Mouse (Mus musculus): Measurements from ENCODE around the gene Bend7. TPM values are rescaled to one million over a fixed set of nuclear protein-coding genes. Genes with fewer than 3 reads are reported as not detected.

Gene Bend7
- total RNA-seq, 2 experiments from 2014 or later = 2.0 to 2.7 TPM

DNA sequence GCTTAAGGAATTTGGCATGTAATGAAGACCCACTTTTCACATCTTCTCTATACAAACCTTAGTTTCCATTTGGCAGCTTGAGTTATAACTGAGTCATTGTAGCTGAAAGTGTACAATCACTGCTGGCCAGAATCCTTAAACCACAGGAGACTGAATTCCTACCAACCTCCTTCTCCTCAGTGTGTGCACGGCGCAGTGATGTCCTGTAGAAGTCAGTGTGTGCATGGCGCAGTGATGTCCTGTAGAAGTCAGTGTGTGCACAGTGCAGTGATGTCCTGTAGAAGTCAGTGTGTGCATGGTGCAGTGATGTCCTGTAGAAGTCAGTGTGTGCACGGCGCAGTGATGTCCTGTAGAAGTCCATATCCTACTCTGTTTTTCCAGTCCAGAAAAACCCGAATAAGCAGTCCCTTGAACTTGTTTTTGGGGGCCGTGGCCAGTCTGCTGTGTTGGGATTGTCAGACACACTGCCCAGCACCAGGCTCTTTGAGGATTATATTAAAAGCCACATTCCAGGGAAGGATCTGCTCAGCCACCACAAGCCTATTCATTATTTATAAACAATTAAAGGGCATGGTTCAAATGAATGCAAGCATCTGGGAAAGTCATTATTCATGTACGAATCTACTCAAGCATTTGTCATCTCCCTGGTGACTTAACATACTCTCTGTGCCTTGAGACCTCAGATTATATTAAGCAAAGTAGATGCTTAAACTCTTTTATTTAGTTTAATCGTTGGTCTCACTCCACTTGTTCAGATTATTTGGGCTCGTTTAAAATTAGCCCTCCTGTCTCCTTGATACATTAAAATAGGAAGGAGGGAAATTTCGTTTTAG lies 65.4 kb downstream of the Bend7 start:
- no peak for DNase-seq

DNA sequence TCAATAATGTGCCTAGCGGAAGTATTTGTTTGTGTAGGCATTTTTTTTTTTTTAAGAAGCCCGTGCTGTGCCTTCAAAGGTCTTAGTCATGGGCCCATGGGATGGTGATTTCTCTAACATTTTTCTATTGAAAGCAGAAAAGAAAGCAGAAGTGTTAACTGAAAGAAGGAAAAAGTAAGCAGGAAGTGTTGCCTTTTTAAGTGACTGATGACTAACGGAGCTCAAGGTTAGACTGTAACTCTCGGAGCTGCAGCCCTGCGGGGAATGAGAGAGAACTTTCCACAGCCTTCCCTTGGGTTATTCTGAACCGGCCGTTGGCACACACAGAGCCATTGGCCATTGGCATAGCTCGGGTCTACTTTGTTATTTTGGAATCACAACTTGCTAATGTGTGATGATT lies 66.4 kb downstream of the Bend7 start:
- DNase-seq = no peak

GRCm38 (mm10) chr2:4785016-4785415 lies 67.4 kb downstream of the Bend7 start:
- DNase-seq = no peak

GRCm38 (mm10) chr2:4787223-4787622 lies 69.6 kb downstream of the Bend7 start:
- DNase-seq = no peak

DNA sequence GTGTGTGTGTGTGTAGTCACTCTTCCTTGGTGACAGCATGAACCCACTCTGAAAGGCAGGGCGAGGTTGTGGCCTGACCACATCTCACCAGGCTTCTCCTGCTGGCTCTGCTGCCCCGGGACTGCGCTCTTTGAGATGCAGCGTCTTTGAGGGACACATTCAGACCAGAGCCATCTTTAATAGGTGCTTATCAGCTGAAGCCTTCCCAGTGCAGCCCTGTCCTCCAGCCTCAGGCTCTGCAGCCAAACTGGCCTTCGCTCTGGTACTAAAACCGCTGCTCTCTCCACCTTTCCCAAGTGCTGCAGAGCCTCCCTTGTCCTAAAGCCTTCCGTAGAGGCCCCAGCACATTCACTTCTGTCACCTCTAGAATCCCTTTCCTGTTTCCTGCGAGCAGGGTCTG lies 74.0 kb downstream of the Bend7 start:
- no peak for DNase-seq

- DNase-seq = no peak
These were observed 74.9 kb downstream of the Bend7 start for GRCm38 (mm10) chr2:4792554-4792953.

GRCm38 (mm10) chr2:4802395-4803176 lies 85.0 kb downstream of the Bend7 start:
- no peak for DNase-seq

- DNase-seq = no peak
These were observed 98.7 kb downstream of the Bend7 start for GRCm38 (mm10) chr2:4816308-4816707.

GRCm38 (mm10) chr2:4817678-4818077 lies 100.0 kb downstream of the Bend7 start:
- no peak for DNase-seq

- DNase-seq = no peak
These were observed 102.6 kb downstream of the Bend7 start for GRCm38 (mm10) chr2:4820230-4820629.

DNA sequence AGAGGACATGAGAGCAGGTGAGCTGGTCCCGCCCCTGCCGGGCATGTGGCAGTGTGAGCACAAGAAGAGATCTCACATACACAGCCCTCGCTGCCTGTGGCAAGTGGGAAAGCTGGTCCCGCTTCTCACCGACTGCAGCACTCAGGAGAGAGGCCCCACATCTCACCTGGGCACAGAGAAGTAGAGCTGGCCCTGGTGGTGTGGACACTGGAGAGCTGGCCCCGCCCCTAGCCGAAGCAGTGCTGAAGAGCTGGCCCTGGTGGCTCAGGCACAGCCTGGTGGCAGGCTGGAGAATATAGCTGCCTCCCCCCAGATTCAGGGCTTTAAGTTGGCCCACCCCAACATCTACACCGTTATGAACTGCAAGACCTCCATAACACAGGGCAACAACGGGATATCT lies 106.4 kb downstream of the Bend7 start:
- DNase-seq = no peak

- no peak for DNase-seq
These were observed 110.4 kb downstream of the Bend7 start for GRCm38 (mm10) chr2:4828032-4828431.

- DNase-seq = no peak
These were observed 110.9 kb downstream of the Bend7 start for GRCm38 (mm10) chr2:4828446-4828997.

DNA sequence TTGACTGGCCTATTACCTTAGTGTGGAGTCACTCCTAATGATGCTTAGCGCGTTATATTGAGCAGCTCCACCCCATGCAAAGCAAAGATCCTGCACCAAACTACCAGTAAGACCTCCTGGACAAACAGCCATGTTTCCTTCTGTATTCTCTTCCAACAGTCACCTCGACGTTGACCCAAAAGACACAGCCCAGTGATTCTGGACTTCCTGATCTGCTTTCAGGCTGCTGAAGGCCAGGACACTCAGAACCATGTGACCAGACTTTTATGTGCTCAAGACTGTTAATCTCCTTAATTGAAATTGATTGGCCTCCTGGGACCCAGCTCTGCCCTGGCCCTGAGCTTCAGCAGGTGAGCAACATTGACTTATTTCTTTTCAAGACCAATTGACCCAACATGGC lies 111.4 kb downstream of the Bend7 start:
- no peak for DNase-seq

DNA sequence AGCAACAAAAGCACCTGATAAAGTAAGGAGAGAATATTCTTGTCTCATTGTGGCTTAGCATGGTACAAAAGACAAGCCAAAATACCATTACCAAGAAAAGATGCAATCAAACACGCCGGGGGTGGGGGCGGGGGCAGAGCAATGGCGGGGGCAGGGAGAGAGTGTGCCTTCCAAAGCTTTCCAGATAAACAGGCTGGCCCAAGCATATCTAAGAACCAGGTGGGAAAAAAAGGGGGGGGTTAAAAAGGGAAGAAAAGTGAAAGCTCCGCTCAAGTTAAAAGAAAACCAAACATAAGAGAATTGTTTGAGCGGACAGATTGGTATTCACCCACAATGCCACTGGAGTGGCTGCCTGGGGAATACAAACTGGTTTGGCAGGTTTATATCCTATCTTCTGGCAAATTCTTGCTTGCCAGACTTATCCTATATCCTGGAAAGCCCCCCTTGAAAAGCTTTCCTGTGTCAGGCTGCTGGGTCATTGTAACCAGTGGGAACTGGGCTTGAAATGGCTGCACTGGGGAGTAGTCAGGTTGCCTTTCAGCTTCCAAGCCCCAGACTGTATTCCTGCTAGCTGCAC lies 111.9 kb downstream of the Bend7 start:
- no peak for DNase-seq

DNA sequence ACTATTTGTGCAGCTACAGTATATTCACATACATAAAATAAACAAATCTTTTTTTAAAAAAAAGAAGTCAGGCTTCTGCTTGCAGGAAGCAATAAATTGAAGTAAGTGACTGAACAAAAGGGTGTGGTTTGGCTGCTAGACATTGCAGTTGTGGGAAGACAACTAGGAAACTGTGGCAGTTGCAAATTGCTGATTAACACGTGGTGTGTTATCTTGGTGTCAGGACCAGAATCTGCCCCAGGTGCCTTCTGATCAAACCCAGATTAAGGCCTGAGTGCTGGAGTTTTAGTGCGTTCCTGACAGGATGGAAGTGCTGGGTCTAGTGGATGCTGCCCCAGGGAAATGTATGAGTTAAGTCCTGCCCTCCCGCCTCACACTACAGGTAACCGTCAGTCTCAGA lies 113.9 kb downstream of the Bend7 start:
- DNase-seq = no peak

- no peak for DNase-seq
These were observed 114.5 kb downstream of the Bend7 start for GRCm38 (mm10) chr2:4832166-4832565.

- no peak for DNase-seq
These were observed 131.8 kb downstream of the Bend7 start for GRCm38 (mm10) chr2:4849449-4849848.

Measured in gastrocnemius, postnatal 25 days (tissue).